Mouse (Mus musculus) hindbrain, postnatal 0 days (tissue): Measurements from ENCODE around the gene Dusp1. TPM values are rescaled to one million over a fixed set of nuclear protein-coding genes. Genes with fewer than 3 reads are reported as not detected.

Experiments used
- ATAC-seq: fragments of 200-750 bp; cut with Nextera tagmentation; 2 replicates; pipeline ENCODE4 v1.8.0; 2017; ENCODE audit warnings: mild to moderate bottlenecking, moderate TSS enrichment, moderate library complexity
- DNase-seq: peaks from one replicate; pipeline ENCODE4 v3.0.0-alpha.2; 2015; ENCODE audit warnings: low spot score
- H3K27ac ChIP-seq: fragments of 300-500 bp; sonication (generic); 2 replicates; pipeline ENCODE4 v1.5.1; 2014; ENCODE audit warnings: mild to moderate bottlenecking
- H3K27me3 ChIP-seq: fragments of 300-500 bp; sonication (generic); 2 replicates; pipeline ENCODE4 v1.6.1; 2014; ENCODE audit warnings: low read length, mixed read lengths; ENCODE audit not compliant: insufficient read depth
- H3K36me3 ChIP-seq: fragments of 300-500 bp; sonication (generic); 2 replicates; pipeline ENCODE4 v1.6.1; 2014; ENCODE audit warnings: low read length, mixed read lengths; ENCODE audit not compliant: insufficient read depth
- H3K4me1 ChIP-seq: fragments of 300-500 bp; sonication (generic); 2 replicates; pipeline ENCODE4 v1.6.1; 2014; ENCODE audit warnings: antibody characterized with exemption, low read length, mixed read lengths; ENCODE audit not compliant: insufficient read depth
- H3K4me2 ChIP-seq: fragments of 300-500 bp; sonication (generic); 2 replicates; pipeline ENCODE4 v1.6.1; 2014; ENCODE audit warnings: low read depth, mild to moderate bottlenecking, low read length, moderate library complexity, mixed read lengths
- H3K4me3 ChIP-seq: fragments of 300-500 bp; sonication (generic); 2 replicates; pipeline ENCODE4 v1.5.1; 2014; ENCODE audit warnings: low read length
- H3K9ac ChIP-seq: fragments of 300-500 bp; sonication (generic); replicated peaks from 2 replicates; pipeline ENCODE4 v1.6.1; 2014; ENCODE audit warnings: mild to moderate bottlenecking, low read length, moderate library complexity, mixed read lengths
- H3K9me3 ChIP-seq: fragments of 300-500 bp; sonication (generic); 2 replicates; pipeline ENCODE4 v1.6.1; 2016; ENCODE audit warnings: low read length, mixed read lengths
- CTCF ChIP-seq: IDR thresholded peaks from 2 replicates; pipeline ENCODE4 v1.5.1; 2016; ENCODE audit warnings: antibody characterized with exemption, control low read depth, low read depth
- WGBS: fragments of 180-500 bp; shearing (Covaris S2); extraction: QIAGEN DNeasy Blood & Tissue Kit; methylation state at CpG from one replicate; pipeline ENCODE4 v1.1.7; 2014; 5-methylcytosine and 5-hydroxymethylcytosine counted together
- polyA plus RNA-seq: library from polyadenylated mRNA; unstranded; fragments of >200 nt; fragmentation: Nextera tagmentation; extraction: Ambion mirVana; gene quantifications from 2 replicates; pipeline ENCODE4 v1.2.1, GENCODE M21; 2015
- total RNA-seq: library from RNA; depleted of rRNA; stranded (reverse); fragments of >200 nt; gene quantifications from 2 replicates; pipeline ENCODE4 v1.2.3, GENCODE M21; 2014

The Dusp1 gene
- total and polyA plus RNA-seq, 2 experiments from 2014 or later: 27.0 to 51.4 TPM

DNA sequence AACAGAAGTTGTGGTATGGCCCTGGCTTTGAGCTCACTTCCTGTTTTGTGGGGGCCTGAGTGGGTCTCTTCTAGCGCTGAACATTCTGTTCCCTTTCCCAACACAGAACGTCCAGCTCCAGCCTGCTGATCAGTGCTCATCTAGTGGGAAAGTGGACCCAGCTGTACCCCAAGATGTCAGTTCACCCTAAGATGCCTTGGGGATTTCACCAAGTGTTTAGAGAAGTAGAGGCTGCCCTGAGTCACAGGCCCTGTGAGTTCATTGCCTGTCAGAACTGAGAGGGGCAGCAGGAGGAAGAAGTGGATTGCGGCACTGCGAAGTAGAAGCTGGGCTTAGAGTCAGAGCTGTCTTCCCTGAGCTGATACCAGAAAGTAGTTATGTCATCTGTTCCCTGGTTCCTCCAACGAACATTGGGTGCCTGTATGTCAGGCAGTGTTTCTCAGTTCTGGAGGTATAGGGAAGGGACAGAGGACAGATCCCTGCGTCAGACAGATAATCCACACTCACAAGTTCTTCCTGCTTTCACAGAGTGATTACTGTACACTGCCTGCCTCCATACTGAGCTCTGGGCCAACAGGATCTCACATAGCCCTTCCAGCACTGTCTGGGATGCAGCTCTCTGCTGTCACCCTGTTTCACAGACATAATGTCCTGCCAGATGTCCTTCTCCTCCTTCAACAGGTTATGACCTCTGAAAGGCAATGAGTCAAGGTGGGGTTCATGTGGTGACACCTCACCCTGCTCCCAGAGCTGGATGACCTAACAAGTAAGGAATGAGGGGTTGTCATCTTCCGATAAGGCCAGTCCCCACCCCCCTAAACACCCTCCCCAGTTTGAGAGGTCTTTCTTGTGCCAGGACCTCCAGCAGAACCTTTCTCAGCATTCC is 26.4 kb downstream of the Dusp1 start:
- Histone ChIP-seq H3K27me3 (no peaks in the 10 kb centered on the region), H3K4me2 (no peak overlapping the region), H3K9me3 (no peaks in the 10 kb centered on the region), H3K36me3 (no peaks in the 10 kb centered on the region), H3K9ac (no peak overlapping the region), H3K4me1 (no peaks in the 10 kb centered on the region), H3K4me3 (no peak overlapping the region), H3K27ac (no peak overlapping the region)
- DNase-seq: no peak
- 89% methylated on average over 7 of the region's 7 CpGs for WGBS
- no peak for ATAC-seq
- no peak for TF ChIP-seq CTCF

DNA sequence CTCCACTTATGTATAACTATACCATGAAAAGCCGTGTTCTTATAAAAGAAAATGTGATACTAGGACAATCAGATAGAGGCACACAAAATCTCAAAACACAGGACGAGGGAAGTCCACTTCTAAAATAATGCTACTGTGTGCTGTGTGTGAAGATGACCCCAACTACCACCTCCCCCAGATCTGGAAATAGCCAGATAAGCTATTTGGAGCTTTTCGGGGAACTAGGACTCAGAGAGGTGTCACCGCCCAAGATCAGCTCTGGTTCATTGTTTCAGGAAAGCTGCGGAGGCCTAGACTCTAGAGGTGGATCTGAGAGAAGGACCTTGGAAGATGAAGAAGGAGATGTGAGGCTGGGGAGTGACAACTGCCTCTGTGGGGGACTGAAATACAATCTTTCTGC is 27.2 kb downstream of the Dusp1 start:
- H3K27me3 ChIP-seq: no peaks in the 10 kb centered on the region
- no peak overlapping the region for H3K4me2 ChIP-seq
- H3K9ac ChIP-seq: no peak overlapping the region
- 94% methylated on average over 5 of the region's 5 CpGs for WGBS
- TF ChIP-seq CTCF: no peak
- no peak overlapping the region for H3K27ac ChIP-seq
- no peak for DNase-seq
- H3K9me3 ChIP-seq: no peaks in the 10 kb centered on the region
- no peak overlapping the region for H3K4me3 ChIP-seq
- no peaks in the 10 kb centered on the region for H3K36me3 ChIP-seq
- ATAC-seq: no peak
- H3K4me1 ChIP-seq: no peaks in the 10 kb centered on the region

DNA sequence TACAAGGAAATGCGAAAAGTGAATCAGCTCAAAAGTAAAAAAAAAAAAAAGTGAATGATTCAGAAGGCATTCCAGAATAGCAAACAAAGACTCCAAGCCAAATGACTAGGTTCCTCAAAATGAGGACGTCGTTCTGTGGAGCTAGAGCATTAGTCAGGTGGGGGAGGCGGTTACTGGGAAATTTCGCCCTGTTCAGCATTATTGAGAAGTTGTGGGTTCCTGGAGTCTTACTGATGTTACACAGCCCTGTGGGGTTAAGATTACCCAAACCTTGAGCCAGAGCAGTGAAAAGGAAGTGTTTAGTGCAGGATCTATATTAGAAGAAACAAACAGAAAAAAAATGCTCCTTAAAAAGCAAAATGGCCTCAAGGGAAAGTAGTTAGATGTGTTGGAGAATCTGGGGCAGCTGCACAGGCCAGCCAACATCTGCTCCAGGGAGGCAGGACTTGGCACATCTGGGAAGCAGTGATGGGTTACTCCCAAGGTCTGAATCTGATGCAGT is 28.0 kb downstream of the Dusp1 start:
- TF ChIP-seq CTCF: no peak
- H3K9me3 ChIP-seq: no peaks in the 10 kb centered on the region
- no peak overlapping the region for H3K4me3 ChIP-seq
- DNase-seq (no peak), ATAC-seq (no peak)
- H3K4me1 ChIP-seq: no peaks in the 10 kb centered on the region
- H3K9ac ChIP-seq: no peak overlapping the region
- H3K4me2 ChIP-seq: no peak overlapping the region
- WGBS: 80% methylated on average over 5 of the region's 5 CpGs
- no peak overlapping the region for H3K27ac ChIP-seq
- H3K27me3 ChIP-seq: no peaks in the 10 kb centered on the region
- no peaks in the 10 kb centered on the region for H3K36me3 ChIP-seq

DNA sequence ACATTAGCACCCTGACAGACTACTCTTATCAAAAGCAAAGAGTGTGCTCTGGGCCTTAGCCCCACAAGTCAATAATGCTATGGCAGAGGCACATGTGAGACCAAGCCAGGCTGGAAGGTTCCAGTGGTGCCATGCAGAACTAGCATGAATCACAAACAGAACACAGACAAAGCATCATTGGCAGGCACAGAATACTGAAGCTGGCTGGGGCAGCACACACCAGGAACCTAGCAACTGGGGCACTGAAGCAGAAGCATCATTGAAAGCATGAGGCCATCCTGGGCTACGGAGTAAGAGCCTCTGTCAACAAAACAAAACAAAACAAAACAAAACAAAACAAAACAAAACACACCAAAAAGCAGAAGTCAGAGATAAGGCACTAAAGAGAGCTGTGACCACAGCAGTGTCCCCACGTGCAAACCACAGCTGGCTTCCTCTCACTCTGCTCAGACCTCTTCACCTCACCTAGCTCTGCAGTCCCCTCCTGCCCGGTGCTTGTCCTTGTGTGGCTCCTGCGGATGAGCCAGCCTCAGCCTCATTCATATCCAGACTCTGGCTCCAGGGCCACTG is 29.4 kb downstream of the Dusp1 start:
- DNase-seq (no peak), ATAC-seq (peak; percentile 69; the same call in 1 of the 2 replicates)
- Histone ChIP-seq H3K27ac (no peak overlapping the region), H3K9ac (no peak overlapping the region), H3K9me3 (no peaks in the 10 kb centered on the region), H3K4me3 (no peak overlapping the region), H3K27me3 (no peaks in the 10 kb centered on the region), H3K36me3 (no peaks in the 10 kb centered on the region), H3K4me2 (no peak overlapping the region), H3K4me1 (no peaks in the 10 kb centered on the region)
- no peak for TF ChIP-seq CTCF
- WGBS: 49% methylated on average over 4 of the region's 4 CpGs

DNA sequence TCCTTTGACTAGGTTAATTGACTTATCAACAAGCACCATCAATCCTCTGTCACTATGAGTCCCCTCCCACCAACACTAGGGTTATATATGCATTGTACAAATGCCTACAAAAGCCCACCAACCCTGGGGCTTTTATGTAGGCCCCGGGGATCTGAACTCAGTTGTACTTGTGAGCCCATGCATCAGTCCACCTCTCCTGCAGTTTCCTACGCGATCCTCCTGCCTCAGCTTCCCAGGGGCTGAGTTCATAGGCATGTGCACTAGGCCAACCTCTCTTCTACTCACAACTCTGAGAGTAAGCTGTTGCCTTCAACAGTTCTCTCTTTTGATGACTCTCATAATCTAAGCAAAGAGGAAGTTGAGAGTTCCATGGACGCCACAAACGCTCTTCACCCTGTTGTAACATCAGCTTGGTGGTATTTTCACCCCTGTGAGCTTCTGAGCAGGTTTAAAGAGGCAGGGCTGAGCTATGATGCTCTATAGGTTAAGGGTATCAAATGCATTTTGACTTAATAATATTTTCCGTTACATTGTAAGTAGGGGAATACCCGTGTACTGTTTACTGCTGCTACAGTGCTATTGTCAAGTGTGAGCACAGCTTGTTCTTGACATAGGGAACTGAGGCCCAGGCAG is 30.4 kb downstream of the Dusp1 start:
- no peak for ATAC-seq
- H3K9ac ChIP-seq: no peak overlapping the region
- H3K27ac ChIP-seq: no peak overlapping the region
- no peaks in the 10 kb centered on the region for H3K36me3 ChIP-seq
- no peaks in the 10 kb centered on the region for H3K9me3 ChIP-seq
- no peak for TF ChIP-seq CTCF
- H3K27me3 ChIP-seq: no peaks in the 10 kb centered on the region
- H3K4me2 ChIP-seq: no peak overlapping the region
- 89% methylated on average over 7 of the region's 7 CpGs for WGBS
- DNase-seq: no peak
- H3K4me3 ChIP-seq: no peak overlapping the region
- H3K4me1 ChIP-seq: no peaks in the 10 kb centered on the region

DNA sequence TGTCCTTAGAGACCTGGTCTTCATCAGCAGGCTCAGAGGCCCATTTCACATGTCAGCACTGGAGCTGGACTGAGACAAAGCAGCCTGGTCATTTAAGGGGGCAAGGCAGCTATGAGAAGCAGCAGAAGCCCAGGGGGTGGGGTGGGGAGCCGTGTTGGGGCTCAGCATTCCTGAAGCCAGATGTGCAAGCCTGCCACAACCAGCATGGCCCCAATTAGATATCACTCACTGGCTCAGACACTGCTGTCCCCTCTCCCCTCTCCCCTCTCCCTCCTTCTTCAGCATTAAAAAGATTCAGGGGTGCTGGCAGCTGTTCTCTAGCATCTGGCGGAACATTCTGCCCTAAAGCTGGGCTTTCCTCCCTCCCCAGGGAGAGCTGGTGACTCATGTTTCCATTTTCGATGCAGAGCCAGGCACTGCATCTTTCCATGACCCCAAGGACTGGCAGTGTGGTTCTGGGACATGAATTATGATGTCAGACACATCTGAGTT is 31.3 kb downstream of the Dusp1 start:
- no peak for TF ChIP-seq CTCF

More for the DNA sequence above, 31.3 kb downstream of the Dusp1 start:
- H3K27me3 ChIP-seq: no peaks in the 10 kb centered on the region
- H3K9me3 ChIP-seq: no peaks in the 10 kb centered on the region
- H3K36me3 ChIP-seq: no peaks in the 10 kb centered on the region
- no peak overlapping the region for H3K4me2 ChIP-seq
- ATAC-seq: no peak
- no peak overlapping the region for H3K4me3 ChIP-seq
- H3K4me1 ChIP-seq: no peaks in the 10 kb centered on the region
- H3K27ac ChIP-seq: no peak overlapping the region
- H3K9ac ChIP-seq: no peak overlapping the region
- no peak for DNase-seq
- 63% methylated on average over 3 of the region's 3 CpGs for WGBS
